8 mouse cellular contexts compared by ENCODE assay signal in genomic region chr5:106891773-106892172, GRCm38 (mm10). TPM values are rescaled to one million over a fixed set of nuclear protein-coding genes. Genes with fewer than 3 reads are reported as not detected.
DNase-seq lines count a peak whose midpoint lies in the region; ATAC-seq and TF ChIP-seq lines count a peak whose summit lies in the region.

No protein-coding gene starts in this region.

- H3K27ac ChIP-seq in forebrain, embryonic 14.5 days (ENCODE audit: low read depth, low read length): no peak overlapping the region
- no peak overlapping the region for H3K27ac ChIP-seq in forebrain, embryonic 16.5 days (ENCODE audit: low read length)
- H3K27ac ChIP-seq in left cerebral cortex, adult 2 months: no peak overlapping the region

- no peak overlapping the region for H3K4me2 ChIP-seq in forebrain, embryonic 14.5 days (ENCODE audit: low read length)
- H3K4me2 ChIP-seq in forebrain, embryonic 16.5 days (ENCODE audit: low read length): no peak overlapping the region

- TF ChIP-seq CTCF in left cerebral cortex, adult 2 months (IDR thresholded peaks at IDR 0.05): no peak; the same call in 1 of the 2 replicates

- H3K9me3 ChIP-seq in forebrain, embryonic 14.5 days (replicated peaks; ENCODE audit: control insufficient read depth, low read length): no peaks in the 10 kb centered on the region
- H3K9me3 ChIP-seq in forebrain, embryonic 16.5 days (ENCODE audit: control insufficient read depth, low read length): no peaks in the 10 kb centered on the region

- intact Hi-C loops in left cerebral cortex, adult 2 months (cut with DNase I): no loop called here

- no peak overlapping the region for H3K9ac ChIP-seq in forebrain, embryonic 14.5 days (ENCODE audit: low read length)
- H3K9ac ChIP-seq in forebrain, embryonic 16.5 days (replicated peaks; ENCODE audit: low read depth, low read length): no peak overlapping the region

- no peak for ATAC-seq in forebrain, embryonic 14.5 days
- ATAC-seq in forebrain, embryonic 16.5 days: no peak

- DNase-seq in forebrain, embryonic 14.5 days (ENCODE audit: low spot score): peak; percentile 56
- peak; percentile 3 for DNase-seq in urinary bladder, postnatal 25 days (ENCODE audit: low spot score)
- DNase-seq in urinary bladder, adult 2 months (ENCODE audit: low spot score): no peak
- DNase-seq in heart, adult 8-10 months (ENCODE audit: low spot score): peak; percentile 27
- DNase-seq in layer of hippocampus, postnatal 36 days: peak; percentile 8 to 28
- peak; percentile 71 for DNase-seq in splenic B cell, adult 2 months (ENCODE audit: low read depth, low spot score)
- no peak for DNase-seq in left cerebral cortex, adult 2 months (ENCODE audit: extremely low spot score in 1 of 2, low spot score in 2 of 2)

- no peak overlapping the region for H3K4me3 ChIP-seq in forebrain, embryonic 14.5 days (ENCODE audit: low read depth, low read length)
- H3K4me3 ChIP-seq in forebrain, embryonic 16.5 days (replicated peaks; ENCODE audit: low read length): no peak overlapping the region
- H3K4me3 ChIP-seq in left cerebral cortex, adult 2 months: no peak overlapping the region

- H3K36me3 ChIP-seq in forebrain, embryonic 14.5 days (ENCODE audit: control insufficient read depth, insufficient read depth, low read length): no peaks in the 10 kb centered on the region
- no peaks in the 10 kb centered on the region for H3K36me3 ChIP-seq in forebrain, embryonic 16.5 days (ENCODE audit: control insufficient read depth, insufficient read depth)
- no peaks in the 10 kb centered on the region for H3K36me3 ChIP-seq in splenic B cell, adult 2 months (ENCODE audit: control insufficient read depth, insufficient read depth, low read length, poor library complexity, severe bottlenecking)

- H3K4me1 ChIP-seq in forebrain, embryonic 14.5 days (ENCODE audit: control insufficient read depth, insufficient read depth, low read length): no peaks in the 10 kb centered on the region
- peaks cover 5% of the 10 kb centered on the region for H3K4me1 ChIP-seq in forebrain, embryonic 16.5 days (replicated peaks; ENCODE audit: control insufficient read depth, insufficient read depth, low read length)

- WGBS in forebrain, embryonic 14.5 days: 16% methylated on average over 5 of the region's 5 CpGs
- WGBS in forebrain, embryonic 16.5 days: 11% methylated on average over 5 of the region's 5 CpGs

- no peaks in the 10 kb centered on the region for H3K27me3 ChIP-seq in forebrain, embryonic 14.5 days (replicated peaks; ENCODE audit: control insufficient read depth, insufficient read depth, low read length)
- H3K27me3 ChIP-seq in forebrain, embryonic 16.5 days (replicated peaks; ENCODE audit: control insufficient read depth, insufficient read depth, low read length): no peaks in the 10 kb centered on the region
- H3K27me3 ChIP-seq in splenic B cell, adult 2 months (ENCODE audit: control insufficient read depth, insufficient read depth, low read length, poor library complexity, severe bottlenecking): no peaks in the 10 kb centered on the region

RNA-seq across cellular contexts. Expression of gene Hfm1, which starts 34.3 kb away (rescaled TPM):
- 4.2 and 4.7 TPM in 2 replicates for polyA plus RNA-seq in forebrain, embryonic 14.5 days (2014; fragmentation: Nextera tagmentation; extraction: Ambion mirVana)
- 5.1 and 6.0 TPM in 2 replicates for polyA plus RNA-seq in forebrain, embryonic 16.5 days (2015; fragmentation: Nextera tagmentation; extraction: Ambion mirVana)
- 0.04 TPM in 2 replicates for polyA plus RNA-seq in urinary bladder, adult 2 months (2012; rRNA removed)
- not detected for total RNA-seq in heart, adult 8-10 months (2022)
- 1 to 10 TPM; 1.7 to 2.0 TPM for total RNA-seq in layer of hippocampus, postnatal 36 days (2021)
- 1 to 10 TPM; 1.2 to 1.8 TPM for total RNA-seq in left cerebral cortex, adult 2 months (2021)

Comparison
In these comparisons a context has a peak if more than half of its experiments do, and no peak if none do; other contexts are left out.
1. DNase-seq: peak in forebrain, embryonic 14.5 days (single experiment), urinary bladder, postnatal 25 days (single experiment), heart, adult 8-10 months (single experiment), layer of hippocampus, postnatal 36 days (2 of 2) and splenic B cell, adult 2 months (single experiment); none in urinary bladder, adult 2 months (single experiment) and left cerebral cortex, adult 2 months (0 of 2).